9 mouse cellular contexts compared by ENCODE assay signal in genomic region chr12:69545456-69546178, GRCm38 (mm10).
"Had no signal": no experiment of that assay in that cellular context is flagged by ENCODE, and none has a peak within 500 bp of the region (broad histone marks: within the 10 kb centered on the region; RNA-seq: fewer than 3 reads in every experiment).

No protein-coding gene starts in this region.

- DNase-seq: kidney, adult 8-10 months; kidney, postnatal 36 days; layer of hippocampus, adult 9-11 months; layer of hippocampus, postnatal 36 days; liver; lung, embryonic 14.5 days; lung, postnatal 10 days; right cerebral cortex, postnatal 4 days; thymus, adult 18-20 months had no signal
